Mouse (Mus musculus) kidney, embryonic 14.5 days (tissue): ENCODE data around the gene Eps8l2. TPM values are rescaled to one million over a fixed set of nuclear protein-coding genes. Genes with fewer than 3 reads are reported as not detected.

Experiments used
- ATAC-seq: fragments of 200-750 bp; cut with Nextera tagmentation; 2 replicates; pipeline ENCODE4 v1.8.0; 2017; ENCODE audit warnings: moderate number of reproducible peaks, mild to moderate bottlenecking, moderate TSS enrichment, moderate library complexity; ENCODE audit not compliant: low FRiP score, low TSS enrichment
- H3K27ac ChIP-seq: fragments of 300-500 bp; sonication (generic); 2 replicates; pipeline ENCODE4 v1.5.1; 2014; ENCODE audit warnings: low read depth, mild to moderate bottlenecking, low read length, moderate library complexity, mixed read lengths
- H3K27me3 ChIP-seq: fragments of 300-500 bp; sonication (generic); 2 replicates; pipeline ENCODE4 v1.6.1; 2014; ENCODE audit warnings: mild to moderate bottlenecking, low read length; ENCODE audit not compliant: control insufficient read depth, insufficient read depth
- H3K36me3 ChIP-seq: fragments of 300-500 bp; sonication (generic); 2 replicates; pipeline ENCODE4 v1.6.1; 2014; ENCODE audit warnings: low read length, mixed read lengths; ENCODE audit not compliant: control insufficient read depth, insufficient read depth
- H3K4me1 ChIP-seq: fragments of 300-500 bp; sonication (generic); 2 replicates; pipeline ENCODE4 v1.6.1; 2014; ENCODE audit warnings: low read length, mixed read lengths; ENCODE audit not compliant: control insufficient read depth, insufficient read depth
- H3K4me2 ChIP-seq: fragments of 300-500 bp; sonication (generic); replicated peaks from 2 replicates; pipeline ENCODE4 v1.6.1; 2014; ENCODE audit warnings: low read depth, mild to moderate bottlenecking, low read length
- H3K4me3 ChIP-seq: fragments of 300-500 bp; sonication (generic); 2 replicates; pipeline ENCODE4 v1.5.1; 2014; ENCODE audit warnings: mild to moderate bottlenecking, low read length
- H3K9ac ChIP-seq: fragments of 300-500 bp; sonication (generic); 2 replicates; pipeline ENCODE4 v1.6.1; 2014; ENCODE audit warnings: low read depth, mild to moderate bottlenecking, low read length, moderate library complexity
- H3K9me3 ChIP-seq: fragments of 300-500 bp; sonication (generic); 2 replicates; pipeline ENCODE4 v1.6.1; 2016; ENCODE audit warnings: low read length; ENCODE audit not compliant: control insufficient read depth
- WGBS: fragments of 180-500 bp; shearing (Covaris S2); extraction: QIAGEN DNeasy Blood & Tissue Kit; methylation state at CpG from one replicate; pipeline ENCODE4 v1.1.7; 2014; 5-methylcytosine and 5-hydroxymethylcytosine counted together
- polyA plus RNA-seq: library from polyadenylated mRNA; unstranded; fragments of >200 nt; fragmentation: Nextera tagmentation; extraction: Ambion mirVana; gene quantifications from 2 replicates; pipeline ENCODE4 v1.2.1, GENCODE M21; 2014

Gene Eps8l2
- polyA plus RNA-seq, 1 experiment from 2014 or later, result 18.0 TPM

- no peaks in the 10 kb centered on the region for H3K36me3 ChIP-seq
- no peaks in the 10 kb centered on the region for H3K4me1 ChIP-seq
- no peak overlapping the region for H3K4me3 ChIP-seq
- no peak for ATAC-seq
- H3K9me3 ChIP-seq, result no peaks in the 10 kb centered on the region
- no peak overlapping the region for H3K27ac ChIP-seq
- WGBS, result 43% methylated on average over 6 of the region's 6 CpGs
- H3K27me3 ChIP-seq, result no peaks in the 10 kb centered on the region
- no peak overlapping the region for H3K4me2 ChIP-seq
- no peak overlapping the region for H3K9ac ChIP-seq
Measured at GRCm38 (mm10) chr7:141371942-141372595, 33.4 kb downstream of the Eps8l2 start.

DNA sequence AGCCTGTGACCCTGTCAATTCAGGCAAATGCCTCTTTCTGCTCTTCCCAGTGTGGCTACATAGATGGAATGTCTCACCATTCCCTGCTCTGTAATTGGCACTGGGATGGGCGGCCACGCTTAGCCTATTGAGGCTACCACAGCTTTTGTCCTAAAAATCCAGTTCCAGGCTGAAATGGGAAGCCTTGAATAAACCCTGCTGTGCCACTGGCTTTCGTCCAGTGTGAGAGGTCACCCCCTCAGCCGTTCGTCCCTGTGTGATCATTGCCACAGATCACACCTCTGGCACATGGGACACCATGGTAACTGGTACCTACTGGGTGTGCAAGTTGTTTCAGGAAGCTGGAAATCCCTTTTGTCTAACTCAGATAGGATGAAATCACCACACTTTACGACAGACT is 34.9 kb downstream of the Eps8l2 start:
- Histone ChIP-seq H3K4me1 (no peaks in the 10 kb centered on the region), H3K4me3 (no peak overlapping the region), H3K27ac (no peak overlapping the region), H3K9ac (no peak overlapping the region), H3K4me2 (no peak overlapping the region), H3K36me3 (no peaks in the 10 kb centered on the region), H3K27me3 (no peaks in the 10 kb centered on the region), H3K9me3 (no peaks in the 10 kb centered on the region)
- ATAC-seq, result no peak
- WGBS, result 54% methylated on average over 6 of the region's 6 CpGs

DNA sequence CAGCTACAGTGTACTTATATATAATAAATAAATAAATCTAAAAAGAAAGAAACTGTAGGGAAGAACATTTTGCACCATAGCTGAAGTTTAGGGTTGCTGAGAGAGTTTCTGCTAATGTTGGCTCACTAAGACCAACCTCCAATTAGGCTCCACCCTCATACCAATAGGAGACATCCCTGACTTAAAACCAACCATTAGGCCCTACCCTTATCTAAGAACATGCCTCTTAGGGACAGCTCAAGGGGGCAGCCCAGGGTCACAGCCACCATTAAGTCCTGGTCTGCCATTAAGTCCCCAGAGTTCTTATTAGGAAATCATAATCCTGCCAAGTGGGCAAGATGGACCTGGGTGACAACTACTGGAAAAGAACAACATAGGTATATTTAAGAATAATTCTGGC is 35.7 kb downstream of the Eps8l2 start:
- H3K36me3 ChIP-seq, result no peaks in the 10 kb centered on the region
- H3K4me3 ChIP-seq, result no peak overlapping the region
- no peak overlapping the region for H3K9ac ChIP-seq
- H3K9me3 ChIP-seq, result no peaks in the 10 kb centered on the region
- ATAC-seq, result no peak
- no peak overlapping the region for H3K27ac ChIP-seq
- H3K4me2 ChIP-seq, result no peak overlapping the region
- H3K27me3 ChIP-seq, result no peaks in the 10 kb centered on the region
- H3K4me1 ChIP-seq, result no peaks in the 10 kb centered on the region

- H3K36me3 ChIP-seq, result no peaks in the 10 kb centered on the region
- no peaks in the 10 kb centered on the region for H3K9me3 ChIP-seq
- no peak for ATAC-seq
- H3K4me1 ChIP-seq, result no peaks in the 10 kb centered on the region
- no peak overlapping the region for H3K9ac ChIP-seq
- no peak overlapping the region for H3K4me3 ChIP-seq
- H3K27ac ChIP-seq, result no peak overlapping the region
- H3K4me2 ChIP-seq, result no peak overlapping the region
- WGBS, result 34% methylated on average over 4 of the region's 4 CpGs
- no peaks in the 10 kb centered on the region for H3K27me3 ChIP-seq
Measured at GRCm38 (mm10) chr7:141379584-141379983, 40.9 kb downstream of the Eps8l2 start.

- no peak overlapping the region for H3K4me3 ChIP-seq
- H3K4me1 ChIP-seq, result no peaks in the 10 kb centered on the region
- H3K9me3 ChIP-seq, result no peaks in the 10 kb centered on the region
- ATAC-seq, result no peak
- H3K27me3 ChIP-seq, result no peaks in the 10 kb centered on the region
- 73% methylated on average over 4 of the region's 4 CpGs for WGBS
- H3K27ac ChIP-seq, result no peak overlapping the region
- no peak overlapping the region for H3K4me2 ChIP-seq
- no peak overlapping the region for H3K9ac ChIP-seq
- no peaks in the 10 kb centered on the region for H3K36me3 ChIP-seq
Measured at GRCm38 (mm10) chr7:141381068-141381835, 42.6 kb downstream of the Eps8l2 start.

DNA sequence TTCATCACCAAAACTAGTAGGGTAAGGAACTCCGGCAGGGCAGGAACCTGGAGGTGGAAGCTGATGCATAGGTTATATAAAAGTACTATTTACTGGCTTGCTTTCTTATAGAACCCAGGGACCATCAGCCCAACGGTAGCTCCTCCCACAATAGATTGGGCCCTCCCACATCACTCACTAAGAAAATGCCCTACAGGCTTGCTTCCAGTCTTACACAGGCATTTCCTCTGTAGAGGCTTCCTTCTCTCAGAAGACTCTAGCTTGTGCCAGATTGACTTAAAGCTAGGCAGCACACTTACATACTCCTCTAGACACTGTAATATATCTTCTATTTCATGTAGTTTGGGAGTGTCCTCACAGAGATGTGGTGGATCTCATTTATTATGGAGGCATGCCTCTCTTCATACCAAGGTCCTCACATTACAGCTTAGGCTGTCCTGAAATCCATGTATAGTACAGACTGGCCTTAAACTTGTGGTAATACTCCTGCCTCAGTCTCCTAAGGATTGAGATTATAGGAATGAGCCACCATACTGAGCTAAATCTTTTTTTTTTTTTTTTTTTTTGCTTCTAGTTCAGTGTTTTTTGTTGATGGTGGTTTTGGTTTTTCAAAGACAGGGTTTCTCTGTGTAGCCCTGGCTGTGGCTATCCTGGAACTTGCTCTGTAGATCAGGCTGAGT is 49.3 kb downstream of the Eps8l2 start:
- no peaks in the 10 kb centered on the region for H3K9me3 ChIP-seq
- H3K27ac ChIP-seq, result no peak overlapping the region
- WGBS, result 37% methylated on average over 2 of the region's 2 CpGs
- no peaks in the 10 kb centered on the region for H3K27me3 ChIP-seq
- no peak overlapping the region for H3K4me2 ChIP-seq
- H3K4me3 ChIP-seq, result no peak overlapping the region
- no peak for ATAC-seq
- H3K9ac ChIP-seq, result no peak overlapping the region
- H3K4me1 ChIP-seq, result peaks cover 5% of the 10 kb centered on the region
- no peaks in the 10 kb centered on the region for H3K36me3 ChIP-seq

DNA sequence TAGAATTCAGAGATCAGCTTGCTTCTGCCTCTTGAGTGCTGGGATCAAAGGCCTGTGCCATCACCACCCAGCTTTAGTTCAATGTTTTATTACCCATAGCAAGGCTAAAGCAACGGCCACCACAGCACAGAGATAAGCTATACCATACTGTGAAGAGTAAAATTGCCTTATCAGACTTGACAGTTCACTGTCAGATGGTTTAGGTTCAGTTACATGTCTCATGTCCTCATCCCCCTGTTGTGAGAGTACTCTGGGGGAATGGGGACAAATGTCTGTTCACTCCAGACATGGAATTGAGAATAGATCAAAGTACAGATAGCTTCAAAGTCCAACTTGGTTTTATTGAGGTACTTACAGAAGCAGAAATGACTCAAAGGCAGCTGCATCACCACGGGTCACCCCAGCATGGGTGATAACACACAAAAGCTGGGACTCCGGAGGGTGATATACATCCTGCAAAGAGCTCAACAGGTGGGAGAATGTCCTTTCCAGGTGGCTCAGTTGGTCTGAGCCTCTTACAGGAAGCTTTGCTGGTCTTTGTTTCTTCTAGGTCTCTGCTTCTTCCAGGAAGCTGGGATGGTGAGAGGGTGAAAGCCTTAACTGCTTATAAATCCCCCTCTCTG is 49.9 kb downstream of the Eps8l2 start:
- H3K4me2 ChIP-seq, result no peak overlapping the region
- H3K9ac ChIP-seq, result no peak overlapping the region
- no peak for ATAC-seq
- H3K36me3 ChIP-seq, result no peaks in the 10 kb centered on the region
- H3K27ac ChIP-seq, result no peak overlapping the region
- WGBS, result 33% methylated on average over 3 of the region's 3 CpGs
- no peaks in the 10 kb centered on the region for H3K27me3 ChIP-seq
- no peaks in the 10 kb centered on the region for H3K9me3 ChIP-seq
- H3K4me3 ChIP-seq, result no peak overlapping the region
- peaks cover 8% of the 10 kb centered on the region for H3K4me1 ChIP-seq

- peaks cover 8% of the 10 kb centered on the region for H3K4me1 ChIP-seq
- no peaks in the 10 kb centered on the region for H3K36me3 ChIP-seq
- H3K27me3 ChIP-seq, result no peaks in the 10 kb centered on the region
- no peak for ATAC-seq
- no peak overlapping the region for H3K27ac ChIP-seq
- peak overlapping the region; percentile 92; the same call in 1 of the 2 replicates for H3K4me2 ChIP-seq
- no peaks in the 10 kb centered on the region for H3K9me3 ChIP-seq
- no peak overlapping the region for H3K9ac ChIP-seq
- WGBS, result 54% methylated on average over 9 of the region's 9 CpGs
- no peak overlapping the region for H3K4me3 ChIP-seq
Measured at GRCm38 (mm10) chr7:141390326-141391259, 51.9 kb downstream of the Eps8l2 start.
